Mouse (Mus musculus): ENCODE results near the gene Rfx7. TPM values are rescaled to one million over a fixed set of nuclear protein-coding genes. Genes with fewer than 3 reads are reported as not detected.

Rfx7 gene
- polyA plus RNA-seq, 1 experiment from 2014 or later: 17.9 TPM

GRCm38 (mm10) chr9:72618037-72618436 lies 86.0 kb downstream of the Rfx7 start:
- no peak for DNase-seq (ENCODE audit: low spot score)
- 84% methylated on average over 3 of the region's 3 CpGs for WGBS

GRCm38 (mm10) chr9:72623605-72624004 lies 91.6 kb downstream of the Rfx7 start:
- no peak overlapping the region for H3K9ac ChIP-seq (ENCODE audit: low read length)
- peaks cover 13% of the 10 kb centered on the region for H3K36me3 ChIP-seq (ENCODE audit: control insufficient read depth, insufficient read depth, low read length)
- ATAC-seq (no peak), DNase-seq (ENCODE audit: low spot score) (no peak)
- 94% methylated on average over 1 of the region's 1 CpGs for WGBS
- no peak overlapping the region for H3K4me3 ChIP-seq (ENCODE audit: low read depth, low read length)
- no peak overlapping the region for H3K27ac ChIP-seq (ENCODE audit: low read depth, low read length)
- no peaks in the 10 kb centered on the region for H3K27me3 ChIP-seq (replicated peaks; ENCODE audit: control insufficient read depth, insufficient read depth, low read length)
- no peak overlapping the region for H3K4me2 ChIP-seq (ENCODE audit: low read length)
- peaks cover 7% of the 10 kb centered on the region for H3K4me1 ChIP-seq (ENCODE audit: control insufficient read depth, insufficient read depth, low read length)
- H3K9me3 ChIP-seq (replicated peaks; ENCODE audit: control insufficient read depth, low read length): no peaks in the 10 kb centered on the region

More at GRCm38 (mm10) chr9:72618037-72618436, 86.0 kb downstream of the Rfx7 start:
- no peak overlapping the region for H3K27ac ChIP-seq (ENCODE audit: low read depth, low read length)
- no peaks in the 10 kb centered on the region; the same call in 1 of the 2 replicates for H3K4me1 ChIP-seq (ENCODE audit: control insufficient read depth, insufficient read depth, low read length)
- H3K9ac ChIP-seq (ENCODE audit: low read length): no peak overlapping the region
- no peak overlapping the region for H3K4me2 ChIP-seq (ENCODE audit: low read length)
- H3K27me3 ChIP-seq (replicated peaks; ENCODE audit: control insufficient read depth, insufficient read depth, low read length): no peaks in the 10 kb centered on the region
- H3K36me3 ChIP-seq (ENCODE audit: control insufficient read depth, insufficient read depth, low read length): peaks cover 48% of the 10 kb centered on the region
- no peaks in the 10 kb centered on the region for H3K9me3 ChIP-seq (replicated peaks; ENCODE audit: control insufficient read depth, low read length)
- ATAC-seq: no peak
- no peak overlapping the region for H3K4me3 ChIP-seq (ENCODE audit: low read depth, low read length)

- H3K27me3 ChIP-seq (replicated peaks; ENCODE audit: control insufficient read depth, insufficient read depth, low read length): no peaks in the 10 kb centered on the region
- DNase-seq (ENCODE audit: low spot score) (peak; percentile 72), ATAC-seq (peak; percentile 52; the same call in 1 of the 2 replicates)
- H3K9ac ChIP-seq (ENCODE audit: low read length): no peak overlapping the region
- H3K36me3 ChIP-seq (ENCODE audit: control insufficient read depth, insufficient read depth, low read length): no peaks in the 10 kb centered on the region
- no peak overlapping the region for H3K4me2 ChIP-seq (ENCODE audit: low read length)
- H3K9me3 ChIP-seq (replicated peaks; ENCODE audit: control insufficient read depth, low read length): no peaks in the 10 kb centered on the region
- no peak overlapping the region for H3K27ac ChIP-seq (ENCODE audit: low read depth, low read length)
- no peak overlapping the region for H3K4me3 ChIP-seq (ENCODE audit: low read depth, low read length)
- peaks cover 9% of the 10 kb centered on the region for H3K4me1 ChIP-seq (ENCODE audit: control insufficient read depth, insufficient read depth, low read length)
- WGBS: 43% methylated on average over 1 of the region's 1 CpGs
Observed at GRCm38 (mm10) chr9:72627598-72627997, 95.6 kb downstream of the Rfx7 start.

- peak; percentile 75 for ATAC-seq
- DNase-seq (ENCODE audit: low spot score): peak; percentile 82
- Histone ChIP-seq H3K4me1 (ENCODE audit: control insufficient read depth, insufficient read depth, low read length) (peaks cover 9% of the 10 kb centered on the region), H3K4me3 (ENCODE audit: low read depth, low read length) (no peak overlapping the region), H3K9me3 (replicated peaks; ENCODE audit: control insufficient read depth, low read length) (no peaks in the 10 kb centered on the region), H3K9ac (ENCODE audit: low read length) (no peak overlapping the region), H3K36me3 (ENCODE audit: control insufficient read depth, insufficient read depth, low read length) (no peaks in the 10 kb centered on the region), H3K27ac (ENCODE audit: low read depth, low read length) (no peak overlapping the region), H3K27me3 (replicated peaks; ENCODE audit: control insufficient read depth, insufficient read depth, low read length) (no peaks in the 10 kb centered on the region), H3K4me2 (ENCODE audit: low read length) (no peak overlapping the region)
- WGBS: 3% methylated on average over 2 of the region's 2 CpGs
Observed at GRCm38 (mm10) chr9:72628591-72628990, 96.6 kb downstream of the Rfx7 start.

- Histone ChIP-seq H3K4me2 (ENCODE audit: low read length) (no peak overlapping the region), H3K27me3 (replicated peaks; ENCODE audit: control insufficient read depth, insufficient read depth, low read length) (no peaks in the 10 kb centered on the region)
- no peak for ATAC-seq
Observed at GRCm38 (mm10) chr9:72632198-72632597, 100.2 kb downstream of the Rfx7 start.

GRCm38 (mm10) chr9:72635134-72635533 lies 103.1 kb downstream of the Rfx7 start:
- H3K9me3 ChIP-seq (replicated peaks; ENCODE audit: control insufficient read depth, low read length): no peaks in the 10 kb centered on the region
- no peak overlapping the region for H3K4me2 ChIP-seq (ENCODE audit: low read length)
- no peak overlapping the region for H3K27ac ChIP-seq (ENCODE audit: low read depth, low read length)
- no peaks in the 10 kb centered on the region for H3K36me3 ChIP-seq (ENCODE audit: control insufficient read depth, insufficient read depth, low read length)
- DNase-seq (ENCODE audit: low spot score): peak; percentile 84
- ATAC-seq: no peak
- H3K4me1 ChIP-seq (ENCODE audit: control insufficient read depth, insufficient read depth, low read length): peaks cover 9% of the 10 kb centered on the region
- H3K27me3 ChIP-seq (replicated peaks; ENCODE audit: control insufficient read depth, insufficient read depth, low read length): no peaks in the 10 kb centered on the region
- no peak overlapping the region for H3K9ac ChIP-seq (ENCODE audit: low read length)
- no peak overlapping the region for H3K4me3 ChIP-seq (ENCODE audit: low read depth, low read length)

More at GRCm38 (mm10) chr9:72632198-72632597, 100.2 kb downstream of the Rfx7 start:
- 96% methylated on average over 1 of the region's 1 CpGs for WGBS
- Histone ChIP-seq H3K27ac (ENCODE audit: low read depth, low read length) (no peak overlapping the region), H3K9me3 (replicated peaks; ENCODE audit: control insufficient read depth, low read length) (no peaks in the 10 kb centered on the region), H3K9ac (ENCODE audit: low read length) (no peak overlapping the region), H3K36me3 (ENCODE audit: control insufficient read depth, insufficient read depth, low read length) (no peaks in the 10 kb centered on the region), H3K4me1 (ENCODE audit: control insufficient read depth, insufficient read depth, low read length) (peaks cover 9% of the 10 kb centered on the region), H3K4me3 (ENCODE audit: low read depth, low read length) (no peak overlapping the region)
- DNase-seq (ENCODE audit: low spot score): no peak

- ATAC-seq (no peak), DNase-seq (ENCODE audit: low spot score) (no peak)
- H3K9ac ChIP-seq (ENCODE audit: low read length): no peak overlapping the region
- no peaks in the 10 kb centered on the region for H3K36me3 ChIP-seq (ENCODE audit: control insufficient read depth, insufficient read depth, low read length)
- no peaks in the 10 kb centered on the region for H3K9me3 ChIP-seq (replicated peaks; ENCODE audit: control insufficient read depth, low read length)
- WGBS: 84% methylated on average over 7 of the region's 7 CpGs
- no peak overlapping the region for H3K27ac ChIP-seq (ENCODE audit: low read depth, low read length)
- peaks cover 22% of the 10 kb centered on the region for H3K4me1 ChIP-seq (ENCODE audit: control insufficient read depth, insufficient read depth, low read length)
- H3K27me3 ChIP-seq (replicated peaks; ENCODE audit: control insufficient read depth, insufficient read depth, low read length): no peaks in the 10 kb centered on the region
- no peak overlapping the region for H3K4me3 ChIP-seq (ENCODE audit: low read depth, low read length)
- H3K4me2 ChIP-seq (ENCODE audit: low read length): no peak overlapping the region
Observed at GRCm38 (mm10) chr9:72636547-72636946, 104.5 kb downstream of the Rfx7 start.

GRCm38 (mm10) chr9:72637243-72637642 lies 105.2 kb downstream of the Rfx7 start:
- peaks cover 22% of the 10 kb centered on the region for H3K4me1 ChIP-seq (ENCODE audit: control insufficient read depth, insufficient read depth, low read length)
- no peak overlapping the region for H3K9ac ChIP-seq (ENCODE audit: low read length)
- no peak overlapping the region for H3K4me2 ChIP-seq (ENCODE audit: low read length)
- no peaks in the 10 kb centered on the region for H3K36me3 ChIP-seq (ENCODE audit: control insufficient read depth, insufficient read depth, low read length)
- no peak overlapping the region for H3K27ac ChIP-seq (ENCODE audit: low read depth, low read length)
- H3K4me3 ChIP-seq (ENCODE audit: low read depth, low read length): no peak overlapping the region
- ATAC-seq: no peak
- no peaks in the 10 kb centered on the region for H3K9me3 ChIP-seq (replicated peaks; ENCODE audit: control insufficient read depth, low read length)
- no peak for DNase-seq (ENCODE audit: low spot score)
- no peaks in the 10 kb centered on the region for H3K27me3 ChIP-seq (replicated peaks; ENCODE audit: control insufficient read depth, insufficient read depth, low read length)
- WGBS: 75% methylated on average over 8 of the region's 8 CpGs

GRCm38 (mm10) chr9:72638951-72639842 lies 107.2 kb downstream of the Rfx7 start:
- H3K36me3 ChIP-seq (ENCODE audit: control insufficient read depth, insufficient read depth, low read length): no peaks in the 10 kb centered on the region
- ATAC-seq (peak; percentile 84), DNase-seq (ENCODE audit: low spot score) (peak; percentile 91)
- peak overlapping the region; percentile 28 for H3K4me3 ChIP-seq (ENCODE audit: low read depth, low read length)
- 28% methylated on average over 9 of the region's 9 CpGs for WGBS
- no peaks in the 10 kb centered on the region for H3K27me3 ChIP-seq (replicated peaks; ENCODE audit: control insufficient read depth, insufficient read depth, low read length)
- peak overlapping the region; percentile 59 for H3K4me2 ChIP-seq (ENCODE audit: low read length)
- H3K9ac ChIP-seq (ENCODE audit: low read length): peak overlapping the region; percentile 65
- H3K9me3 ChIP-seq (replicated peaks; ENCODE audit: control insufficient read depth, low read length): no peaks in the 10 kb centered on the region
- peak overlapping the region; percentile 98 for H3K27ac ChIP-seq (ENCODE audit: low read depth, low read length)
- peaks cover 25% of the 10 kb centered on the region for H3K4me1 ChIP-seq (ENCODE audit: control insufficient read depth, insufficient read depth, low read length)
